ENCODE assay signal across 11 mouse cellular contexts in the genomic region with DNA sequence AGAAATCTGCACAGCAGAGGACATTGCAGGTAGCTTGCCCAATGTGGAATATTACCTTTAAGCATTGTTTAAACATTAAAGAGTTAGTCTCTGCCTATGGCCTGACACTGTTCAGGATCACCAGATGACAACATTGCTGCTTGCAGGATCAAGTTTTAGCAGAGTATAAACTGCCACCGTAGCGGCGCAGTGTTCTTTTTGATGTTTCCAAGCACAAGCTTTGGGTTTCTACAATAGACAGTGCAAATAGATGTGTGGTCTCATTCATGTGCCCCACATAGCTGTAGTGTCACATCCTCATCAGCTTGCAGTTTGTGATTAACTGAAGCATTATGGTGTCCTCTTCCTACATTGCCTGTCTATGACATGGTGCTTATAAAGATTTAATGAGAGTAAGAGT.
"Had no signal": no experiment of that assay in that cellular context is flagged by ENCODE, and none has a peak within 500 bp of the region (broad histone marks: within the 10 kb centered on the region; RNA-seq: fewer than 3 reads in every experiment).

No protein-coding gene starts in this region.

- H3K27ac ChIP-seq: intestine, embryonic 15.5 days; limb, embryonic 10.5 days; liver, embryonic 12.5 days; lung, embryonic 15.5 days; midbrain, embryonic 13.5 days; neural tube, embryonic 15.5 days had no signal

- ATAC-seq: intestine, embryonic 15.5 days; liver, embryonic 12.5 days; midbrain, embryonic 13.5 days had no signal

- H3K36me3 ChIP-seq: intestine, embryonic 15.5 days; liver, embryonic 12.5 days had no signal

- H3K9ac ChIP-seq: intestine, embryonic 15.5 days; liver, embryonic 12.5 days; lung, embryonic 15.5 days; midbrain, embryonic 13.5 days; neural tube, embryonic 15.5 days had no signal

- H3K4me1 ChIP-seq: intestine, embryonic 15.5 days; limb, embryonic 10.5 days; lung, embryonic 15.5 days; midbrain, embryonic 13.5 days; neural tube, embryonic 15.5 days had no signal

- DNase-seq: kidney, adult 18-20 months; kidney, postnatal 14 days; lung, postnatal 14 days; right cerebral cortex, postnatal 4 days; spleen, adult 18-20 months had no signal

- H3K4me3 ChIP-seq: intestine, embryonic 15.5 days; limb, embryonic 10.5 days; liver, embryonic 12.5 days; lung, embryonic 15.5 days; midbrain, embryonic 13.5 days; neural tube, embryonic 15.5 days had no signal

- H3K9me3 ChIP-seq: intestine, embryonic 15.5 days; limb, embryonic 10.5 days; liver, embryonic 12.5 days; lung, embryonic 15.5 days; midbrain, embryonic 13.5 days; neural tube, embryonic 15.5 days had no signal

- H3K4me2 ChIP-seq: intestine, embryonic 15.5 days; liver, embryonic 12.5 days; lung, embryonic 15.5 days; midbrain, embryonic 13.5 days; neural tube, embryonic 15.5 days had no signal

- H3K27me3 ChIP-seq: intestine, embryonic 15.5 days; liver, embryonic 12.5 days; lung, embryonic 15.5 days; midbrain, embryonic 13.5 days; neural tube, embryonic 15.5 days had no signal
